Mouse (Mus musculus): ENCODE data around the gene Sash1.
"Not testable (repeated sequence)": the region's sequence is repeated elsewhere in the genome, so short reads cannot be mapped to it uniquely, and the experiment has no call there.

- TF ChIP-seq CTCF (IDR thresholded peaks at IDR 0.05; ENCODE audit: control insufficient read depth, insufficient read depth, low read length); POLR2A (IDR thresholded peaks at IDR 0.05; ENCODE audit: borderline replicate concordance, control insufficient read depth, low read depth, low read length): not testable (repeated sequence)
Observed at GRCm38 (mm10) chr10:8696636-8697035, 189.2 kb downstream of the Sash1 start.

All from bone marrow, adult 2 months (tissue).